Mouse (Mus musculus): ENCODE measurements at regions not wholly inside any gene's neighbourhood (a gene's known extent, or its start where the extent isn't known, plus 50 kb on each side); places are given as distances from the start of the nearest gene placed in this dataset.

GRCm38 (mm10) chr10:110858407-110858920, 61.1 kb upstream of the Csrp2 start:
- ATAC-seq (ENCODE audit: low FRiP score): no peak
- DNase-seq (ENCODE audit: low spot score): peak; percentile 34
- Histone ChIP-seq H3K36me3 (ENCODE audit: insufficient read depth, low read length) (no peaks in the 10 kb centered on the region), H3K27ac (ENCODE audit: low read depth, low read length) (no peak overlapping the region), H3K4me2 (ENCODE audit: low read depth, low read length, poor library complexity, severe bottlenecking) (no peak overlapping the region), H3K4me3 (ENCODE audit: low read depth, low read length) (no peak overlapping the region), H3K27me3 (ENCODE audit: insufficient read depth, low read length) (no peaks in the 10 kb centered on the region), H3K9me3 (ENCODE audit: low read length) (no peaks in the 10 kb centered on the region), H3K4me1 (ENCODE audit: insufficient read depth, low read length) (no peaks in the 10 kb centered on the region), H3K9ac (replicated peaks; ENCODE audit: low read length, poor library complexity, severe bottlenecking) (no peak overlapping the region)
- 76% methylated on average over 4 of the region's 4 CpGs for WGBS
- no peak for TF ChIP-seq CTCF (IDR thresholded peaks at IDR 0.05)

GRCm38 (mm10) chr10:110859307-110859706, 60.3 kb upstream of the Csrp2 start:
- no peak overlapping the region for H3K4me3 ChIP-seq (ENCODE audit: low read depth, low read length)
- no peak for TF ChIP-seq CTCF (IDR thresholded peaks at IDR 0.05)
- no peak overlapping the region for H3K27ac ChIP-seq (ENCODE audit: low read depth, low read length)
- H3K36me3 ChIP-seq (ENCODE audit: insufficient read depth, low read length): no peaks in the 10 kb centered on the region
- H3K4me2 ChIP-seq (ENCODE audit: low read depth, low read length, poor library complexity, severe bottlenecking): no peak overlapping the region
- 96% methylated on average over 1 of the region's 1 CpGs for WGBS
- DNase-seq (ENCODE audit: low spot score) (no peak), ATAC-seq (ENCODE audit: low FRiP score) (no peak)
- no peaks in the 10 kb centered on the region for H3K4me1 ChIP-seq (ENCODE audit: insufficient read depth, low read length)
- no peak overlapping the region for H3K9ac ChIP-seq (replicated peaks; ENCODE audit: low read length, poor library complexity, severe bottlenecking)
- H3K9me3 ChIP-seq (ENCODE audit: low read length): no peaks in the 10 kb centered on the region
- no peaks in the 10 kb centered on the region for H3K27me3 ChIP-seq (ENCODE audit: insufficient read depth, low read length)

Measured in midbrain, postnatal 0 days (tissue).